In the genomic region with DNA sequence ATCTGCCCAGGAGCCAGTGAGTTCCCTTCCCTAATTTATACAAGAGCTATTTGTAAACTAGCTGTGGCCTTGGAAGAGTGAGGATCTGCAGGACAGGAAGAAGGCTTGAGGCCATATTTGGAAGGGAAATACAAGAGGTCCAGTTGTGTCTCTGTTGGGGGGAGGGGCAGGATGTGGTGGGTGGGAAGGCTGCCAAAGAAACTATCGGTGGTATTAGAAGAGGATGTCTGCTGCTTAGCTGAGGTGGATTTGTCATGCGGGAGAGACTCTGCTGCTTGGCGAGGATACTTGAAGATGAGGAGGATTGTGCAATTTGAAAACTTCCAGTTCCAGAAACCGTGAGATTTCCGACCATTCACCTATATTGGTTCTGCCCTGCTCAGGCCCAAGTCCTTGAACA, we compare ENCODE assay signal across 9 mouse cellular contexts.
A peak's percentile ranks its signal among the peaks of the same experiment; 100 is the strongest.
DNase-seq lines count a peak whose midpoint lies in the region; ATAC-seq and TF ChIP-seq lines count a peak whose summit lies in the region.
"Had no signal": no experiment of that assay in that cellular context is flagged by ENCODE, and none has a peak within 500 bp of the region (broad histone marks: within the 10 kb centered on the region; RNA-seq: fewer than 3 reads in every experiment).

No protein-coding gene starts in this region.

- H3K36me3 ChIP-seq in heart, embryonic 10.5 days, result no peaks in the 10 kb centered on the region
- no peaks in the 10 kb centered on the region for H3K36me3 ChIP-seq in stomach, embryonic 16.5 days (ENCODE audit: control insufficient read depth, insufficient read depth, low read length)
- no peaks in the 10 kb centered on the region for H3K36me3 ChIP-seq in hindbrain, embryonic 13.5 days
- H3K36me3 ChIP-seq: limb, embryonic 15.5 days had no signal

- H3K9ac ChIP-seq in stomach, embryonic 16.5 days (ENCODE audit: low read length), result no peak overlapping the region
- H3K9ac ChIP-seq in hindbrain, embryonic 13.5 days, result no peak overlapping the region
- H3K9ac ChIP-seq: limb, embryonic 15.5 days had no signal

- ATAC-seq in stomach, embryonic 16.5 days (ENCODE audit: insufficient read depth, low FRiP score), result peak; percentile 61
- ATAC-seq in hindbrain, embryonic 13.5 days (ENCODE audit: low FRiP score), result no peak

- H3K4me3 ChIP-seq in lung, adult 2 months (replicated peaks; ENCODE audit: extremely low read depth, low read depth, low read length), result no peak overlapping the region
- H3K4me3 ChIP-seq in heart, embryonic 10.5 days, result no peak overlapping the region
- H3K4me3 ChIP-seq in stomach, embryonic 16.5 days (replicated peaks; ENCODE audit: low read length), result no peak overlapping the region
- H3K4me3 ChIP-seq in hindbrain, embryonic 13.5 days, result no peak overlapping the region
- H3K4me3 ChIP-seq: limb, embryonic 15.5 days had no signal

- peaks cover 61% of the 10 kb centered on the region for H3K27me3 ChIP-seq in heart, embryonic 10.5 days (ENCODE audit: insufficient read depth, poor library complexity, severe bottlenecking)
- no peaks in the 10 kb centered on the region for H3K27me3 ChIP-seq in stomach, embryonic 16.5 days (ENCODE audit: control insufficient read depth, insufficient read depth, low read length)
- H3K27me3 ChIP-seq in hindbrain, embryonic 13.5 days, result no peaks in the 10 kb centered on the region
- H3K27me3 ChIP-seq: limb, embryonic 15.5 days had no signal

- no peak overlapping the region for H3K4me2 ChIP-seq in stomach, embryonic 16.5 days (ENCODE audit: low read depth, low read length)
- no peak overlapping the region for H3K4me2 ChIP-seq in hindbrain, embryonic 13.5 days
- H3K4me2 ChIP-seq: limb, embryonic 15.5 days had no signal

- no peak for TF ChIP-seq CTCF in lung, adult 2 months (IDR thresholded peaks at IDR 0.05; ENCODE audit: insufficient read depth, low read length)

- H3K27ac ChIP-seq in heart, embryonic 10.5 days, result peak overlapping the region; percentile 64; the same call in 1 of the 2 replicates
- peak overlapping the region; percentile 53 for H3K27ac ChIP-seq in stomach, embryonic 16.5 days (ENCODE audit: low read length)
- H3K27ac ChIP-seq in hindbrain, embryonic 13.5 days, result no peak overlapping the region
- H3K27ac ChIP-seq: limb, embryonic 15.5 days had no signal

- peak; percentile 23 to 55 for DNase-seq in lung, adult 18-20 months
- no peak for DNase-seq in lung, adult 2 months
- peak; percentile 82 for DNase-seq in heart, embryonic 10.5 days (ENCODE audit: low spot score)
- DNase-seq in kidney, postnatal 10 days, result peak; percentile 86
- DNase-seq in frontal cortex, postnatal 25 days (ENCODE audit: low spot score in 2 of 2), result no peak
- DNase-seq in right cerebral cortex, postnatal 14 days, result no peak

- 15% methylated on average over 5 of the region's 5 CpGs for WGBS in lung, adult 2 months
- 36% methylated on average over 5 of the region's 5 CpGs for WGBS in heart, embryonic 10.5 days
- WGBS in stomach, embryonic 16.5 days, result 24% methylated on average over 5 of the region's 5 CpGs
- WGBS in hindbrain, embryonic 13.5 days, result 78% methylated on average over 5 of the region's 5 CpGs

- H3K9me3 ChIP-seq in heart, embryonic 10.5 days, result no peaks in the 10 kb centered on the region
- H3K9me3 ChIP-seq in stomach, embryonic 16.5 days (replicated peaks; ENCODE audit: control insufficient read depth, low read length), result no peaks in the 10 kb centered on the region
- no peaks in the 10 kb centered on the region for H3K9me3 ChIP-seq in hindbrain, embryonic 13.5 days
- H3K9me3 ChIP-seq: limb, embryonic 15.5 days had no signal

- TF ChIP-seq POLR2A in lung, adult 2 months (IDR thresholded peaks at IDR 0.05; ENCODE audit: borderline replicate concordance, extremely low read depth, low read depth, low read length), result no peak

- H3K4me1 ChIP-seq in lung, adult 2 months (ENCODE audit: control insufficient read depth, insufficient read depth, low read length), result peaks cover 12% of the 10 kb centered on the region
- peaks cover 26% of the 10 kb centered on the region for H3K4me1 ChIP-seq in heart, embryonic 10.5 days
- H3K4me1 ChIP-seq in stomach, embryonic 16.5 days (ENCODE audit: control insufficient read depth, insufficient read depth, low read length), result peaks cover 11% of the 10 kb centered on the region
- no peaks in the 10 kb centered on the region for H3K4me1 ChIP-seq in hindbrain, embryonic 13.5 days (replicated peaks)

Comparison
In these comparisons a context has a peak if more than half of its experiments do, and no peak if none do; other contexts are left out.
1. DNase-seq: peak in lung, adult 18-20 months (2 of 2), heart, embryonic 10.5 days (single experiment) and kidney, postnatal 10 days (single experiment); none in lung, adult 2 months (single experiment), frontal cortex, postnatal 25 days (0 of 2) and right cerebral cortex, postnatal 14 days (single experiment).